In the genomic region with DNA sequence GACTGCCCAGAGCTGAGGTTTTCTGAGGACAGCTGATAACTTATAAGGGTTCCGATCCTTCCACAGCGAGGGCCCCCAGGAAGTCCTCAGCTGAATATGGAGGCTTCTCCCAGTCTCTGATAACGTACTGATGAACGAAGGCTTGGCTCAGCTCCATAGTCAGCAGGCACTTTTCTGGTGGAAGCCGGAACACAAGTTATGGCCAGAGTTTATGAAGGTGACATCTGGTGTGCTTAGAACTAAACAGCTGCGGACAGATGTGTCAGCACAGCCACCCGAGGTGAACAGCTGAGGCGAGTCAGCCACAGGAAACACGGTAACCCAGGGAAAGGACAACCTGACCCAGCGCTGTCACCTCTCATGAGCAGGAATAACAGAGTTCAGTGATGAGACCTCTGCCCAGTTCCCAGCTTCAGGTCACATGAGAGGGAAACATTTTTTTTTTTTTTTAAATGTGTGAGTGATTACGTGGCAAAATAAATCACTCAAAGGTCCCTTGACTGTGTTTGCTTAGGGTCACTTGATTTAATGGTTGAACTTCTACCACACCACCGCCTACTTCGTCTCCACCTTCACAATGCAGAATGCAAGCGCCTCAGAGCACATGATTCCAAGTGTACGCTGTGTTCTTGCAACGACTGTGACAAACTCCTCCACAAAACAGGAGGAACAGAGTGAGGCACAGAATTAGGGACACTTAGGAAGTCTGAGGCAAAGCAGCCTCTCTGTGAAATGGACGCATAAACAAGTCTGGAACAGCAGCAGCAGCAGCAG, we compare ENCODE assay signal across 12 mouse cellular contexts. TPM values are rescaled to one million over a fixed set of nuclear protein-coding genes. Genes with fewer than 3 reads are reported as not detected.
DNase-seq lines count a peak whose midpoint lies in the region; ATAC-seq lines count a peak whose summit lies in the region.
"Had no signal": no experiment of that assay in that cellular context is flagged by ENCODE, and none has a peak within 500 bp of the region (broad histone marks: within the 10 kb centered on the region; RNA-seq: fewer than 3 reads in every experiment).

No protein-coding gene starts in this region.

- DNase-seq in heart, adult 18-20 months: peak; percentile 56 to 58
- DNase-seq in mesoderm, embryonic 11.5 days (ENCODE audit: low read depth, low spot score): peak; percentile 34
- no peak for DNase-seq in hindbrain, embryonic 11.5 days (ENCODE audit: low spot score)
- no peak for DNase-seq in left cerebral cortex, postnatal 10 days (ENCODE audit: extremely low spot score in 1 of 2, low spot score in 2 of 2)
- DNase-seq: adrenal gland, postnatal 36 days had no signal

- no peaks in the 10 kb centered on the region for H3K27me3 ChIP-seq in heart, embryonic 12.5 days (replicated peaks)
- H3K27me3 ChIP-seq in heart, embryonic 15.5 days: no peaks in the 10 kb centered on the region
- H3K27me3 ChIP-seq in kidney, embryonic 15.5 days: no peaks in the 10 kb centered on the region
- no peaks in the 10 kb centered on the region for H3K27me3 ChIP-seq in hindbrain, embryonic 11.5 days (ENCODE audit: control insufficient read depth, insufficient read depth, low read length)
- H3K27me3 ChIP-seq: lung, embryonic 15.5 days; neural tube, embryonic 15.5 days had no signal

- H3K4me1 ChIP-seq in heart, embryonic 12.5 days (replicated peaks): peaks cover 7% of the 10 kb centered on the region
- peaks cover 8% of the 10 kb centered on the region for H3K4me1 ChIP-seq in heart, embryonic 15.5 days (replicated peaks)
- peaks cover 13% of the 10 kb centered on the region for H3K4me1 ChIP-seq in kidney, embryonic 15.5 days
- no peaks in the 10 kb centered on the region for H3K4me1 ChIP-seq in hindbrain, embryonic 11.5 days (replicated peaks; ENCODE audit: control insufficient read depth, insufficient read depth, low read length)
- H3K4me1 ChIP-seq: neural tube, embryonic 15.5 days had no signal

- ATAC-seq in heart, embryonic 12.5 days (ENCODE audit: insufficient number of reproducible peaks, low FRiP score): no peak
- 0 out of 2 replicates have a peak, but pooled peaks have one; percentile 14 for ATAC-seq in heart, embryonic 15.5 days (replicated peaks; ENCODE audit: insufficient number of reproducible peaks, insufficient read depth, low FRiP score, low read depth)
- peak; percentile 76 for ATAC-seq in kidney, embryonic 15.5 days (replicated peaks; ENCODE audit: low FRiP score)
- ATAC-seq in inflammation-experienced regulatory T-cells, adult 6 months: no peak
- no peak for ATAC-seq in hindbrain, embryonic 11.5 days (ENCODE audit: low FRiP score)

- no peaks in the 10 kb centered on the region for H3K36me3 ChIP-seq in heart, embryonic 12.5 days
- no peaks in the 10 kb centered on the region for H3K36me3 ChIP-seq in heart, embryonic 15.5 days
- no peaks in the 10 kb centered on the region for H3K36me3 ChIP-seq in kidney, embryonic 15.5 days
- H3K36me3 ChIP-seq in hindbrain, embryonic 11.5 days (ENCODE audit: control insufficient read depth, insufficient read depth, low read length): no peaks in the 10 kb centered on the region
- H3K36me3 ChIP-seq: lung, embryonic 15.5 days; neural tube, embryonic 15.5 days had no signal

- no peak overlapping the region for H3K4me2 ChIP-seq in heart, embryonic 12.5 days
- H3K4me2 ChIP-seq in heart, embryonic 15.5 days: peak overlapping the region; percentile 3; the same call in 1 of the 2 replicates
- 0 out of 2 replicates have a peak overlapping the region, but pooled peaks have one; percentile 16 for H3K4me2 ChIP-seq in kidney, embryonic 15.5 days
- H3K4me2 ChIP-seq in hindbrain, embryonic 11.5 days (replicated peaks; ENCODE audit: low read depth, low read length): no peak overlapping the region
- H3K4me2 ChIP-seq: lung, embryonic 15.5 days; neural tube, embryonic 15.5 days had no signal

- intact Hi-C loops in left cerebral cortex, postnatal 10 days (cut with DNase I): no loop called here

- H3K9ac ChIP-seq in heart, embryonic 12.5 days: no peak overlapping the region
- no peak overlapping the region for H3K9ac ChIP-seq in heart, embryonic 15.5 days
- no peak overlapping the region for H3K9ac ChIP-seq in kidney, embryonic 15.5 days
- H3K9ac ChIP-seq in hindbrain, embryonic 11.5 days (ENCODE audit: low read depth, low read length): no peak overlapping the region
- H3K9ac ChIP-seq: lung, embryonic 15.5 days; neural tube, embryonic 15.5 days had no signal

- no peak overlapping the region for H3K27ac ChIP-seq in heart, embryonic 12.5 days (ENCODE audit: poor library complexity, severe bottlenecking)
- H3K27ac ChIP-seq in heart, embryonic 15.5 days: no peak overlapping the region
- H3K27ac ChIP-seq in kidney, embryonic 15.5 days: no peak overlapping the region
- H3K27ac ChIP-seq in hindbrain, embryonic 11.5 days (ENCODE audit: low read depth, low read length): no peak overlapping the region
- H3K27ac ChIP-seq: lung, embryonic 15.5 days; neural tube, embryonic 15.5 days had no signal

- H3K9me3 ChIP-seq in heart, embryonic 12.5 days (replicated peaks): no peaks in the 10 kb centered on the region
- no peaks in the 10 kb centered on the region for H3K9me3 ChIP-seq in heart, embryonic 15.5 days (replicated peaks)
- H3K9me3 ChIP-seq in kidney, embryonic 15.5 days (replicated peaks): no peaks in the 10 kb centered on the region
- no peaks in the 10 kb centered on the region for H3K9me3 ChIP-seq in hindbrain, embryonic 11.5 days (ENCODE audit: control insufficient read depth, low read length)
- H3K9me3 ChIP-seq: lung, embryonic 15.5 days; neural tube, embryonic 15.5 days had no signal

- WGBS in heart, embryonic 12.5 days: 65% methylated on average over 17 of the region's 17 CpGs
- WGBS in heart, embryonic 15.5 days: 52% methylated on average over 17 of the region's 17 CpGs
- 34% methylated on average over 17 of the region's 17 CpGs for WGBS in kidney, embryonic 15.5 days
- 84% methylated on average over 17 of the region's 17 CpGs for WGBS in hindbrain, embryonic 11.5 days

- no peak overlapping the region for H3K4me3 ChIP-seq in heart, embryonic 12.5 days
- H3K4me3 ChIP-seq in heart, embryonic 15.5 days: no peak overlapping the region
- H3K4me3 ChIP-seq in kidney, embryonic 15.5 days (replicated peaks): no peak overlapping the region
- no peak overlapping the region for H3K4me3 ChIP-seq in hindbrain, embryonic 11.5 days (ENCODE audit: low read depth, low read length)
- H3K4me3 ChIP-seq: lung, embryonic 15.5 days; neural tube, embryonic 15.5 days had no signal

RNA-seq across cellular contexts. Expression of gene Txndc2, which starts 24.6 kb away (rescaled TPM):
- not detected for total RNA-seq in heart, adult 18-20 months (2021)
- 0.10 TPM in 1 of 2 replicates, not detected in the other for polyA plus RNA-seq in heart, embryonic 12.5 days (2016; fragmentation: Nextera tagmentation; extraction: Ambion mirVana)
- 0.10 TPM in 1 of 2 replicates, not detected in the other for polyA plus RNA-seq in heart, embryonic 15.5 days (2015; fragmentation: Nextera tagmentation; extraction: Ambion mirVana)
- polyA plus RNA-seq in kidney, embryonic 15.5 days (2015; fragmentation: Nextera tagmentation; extraction: Ambion mirVana): not detected in 2 replicates
- polyA plus RNA-seq in inflammation-experienced regulatory T-cells, adult 6 months (2017; shearing (Covaris generic)): not detected
- 0.10 TPM in 1 of 2 replicates, not detected in the other for polyA plus RNA-seq in hindbrain, embryonic 11.5 days (2014; fragmentation: Nextera tagmentation; extraction: Ambion mirVana)
- under 1 TPM; 0.24 to 0.65 TPM for total RNA-seq in left cerebral cortex, postnatal 10 days (2021)
- total RNA-seq: gastrocnemius, postnatal 36 days had no signal
- polyA plus RNA-seq: lung, embryonic 15.5 days had no signal

RNA-seq across cellular contexts. Expression of gene Vapa, which starts 53.2 kb away (rescaled TPM):
- 10 to 100 TPM; 91.8 to 92.7 TPM for total RNA-seq in heart, adult 18-20 months (2021)
- 186 and 190 TPM in 2 replicates for polyA plus RNA-seq in heart, embryonic 12.5 days (2016; fragmentation: Nextera tagmentation; extraction: Ambion mirVana)
- polyA plus RNA-seq in heart, embryonic 15.5 days (2015; fragmentation: Nextera tagmentation; extraction: Ambion mirVana): 154 and 159 TPM in 2 replicates
- polyA plus RNA-seq in kidney, embryonic 15.5 days (2015; fragmentation: Nextera tagmentation; extraction: Ambion mirVana): 167 and 186 TPM in 2 replicates
- polyA plus RNA-seq in inflammation-experienced regulatory T-cells, adult 6 months (2017; shearing (Covaris generic)): 10 to 100 TPM; 29.2 to 40.2 (median 37.4) TPM
- 258 and 266 TPM in 2 replicates for polyA plus RNA-seq in hindbrain, embryonic 11.5 days (2014; fragmentation: Nextera tagmentation; extraction: Ambion mirVana)
- 100 to 1,000 TPM; 187 to 197 TPM for total RNA-seq in left cerebral cortex, postnatal 10 days (2021)

Comparison
In these comparisons a context has a peak if more than half of its experiments do, and no peak if none do; other contexts are left out.
1. ATAC-seq: peak in heart, embryonic 15.5 days (single experiment) and kidney, embryonic 15.5 days (single experiment); none in heart, embryonic 12.5 days (single experiment), inflammation-experienced regulatory T-cells, adult 6 months (single experiment) and hindbrain, embryonic 11.5 days (single experiment).
2. H3K4me2 ChIP-seq: peak in heart, embryonic 15.5 days (single experiment) and kidney, embryonic 15.5 days (single experiment); none in heart, embryonic 12.5 days (single experiment) and hindbrain, embryonic 11.5 days (single experiment).
3. DNase-seq: peak in heart, adult 18-20 months (2 of 2) and mesoderm, embryonic 11.5 days (single experiment); none in hindbrain, embryonic 11.5 days (single experiment) and left cerebral cortex, postnatal 10 days (0 of 2).